Mouse (Mus musculus) left cerebral cortex, adult 18-20 months (tissue): Measurements from ENCODE around the gene Ccn1. TPM values are rescaled to one million over a fixed set of nuclear protein-coding genes. Genes with fewer than 3 reads are reported as not detected.

Source experiments
- DNase-seq, 2 experiments: peaks; one replicate each; pipeline ENCODE4 v3.0.0; 2021 to 2022; ENCODE audit warnings: low spot score in 2 of 2, mixed read lengths in 1 of 2
- total RNA-seq, 2 experiments: library from RNA; stranded (reverse); gene quantifications; 2 replicates each; pipeline ENCODE4 v1.2.3; 2021

Ccn1 gene
- total RNA-seq, 2 experiments from 2014 or later = 5.3 to 8.6 TPM

DNA sequence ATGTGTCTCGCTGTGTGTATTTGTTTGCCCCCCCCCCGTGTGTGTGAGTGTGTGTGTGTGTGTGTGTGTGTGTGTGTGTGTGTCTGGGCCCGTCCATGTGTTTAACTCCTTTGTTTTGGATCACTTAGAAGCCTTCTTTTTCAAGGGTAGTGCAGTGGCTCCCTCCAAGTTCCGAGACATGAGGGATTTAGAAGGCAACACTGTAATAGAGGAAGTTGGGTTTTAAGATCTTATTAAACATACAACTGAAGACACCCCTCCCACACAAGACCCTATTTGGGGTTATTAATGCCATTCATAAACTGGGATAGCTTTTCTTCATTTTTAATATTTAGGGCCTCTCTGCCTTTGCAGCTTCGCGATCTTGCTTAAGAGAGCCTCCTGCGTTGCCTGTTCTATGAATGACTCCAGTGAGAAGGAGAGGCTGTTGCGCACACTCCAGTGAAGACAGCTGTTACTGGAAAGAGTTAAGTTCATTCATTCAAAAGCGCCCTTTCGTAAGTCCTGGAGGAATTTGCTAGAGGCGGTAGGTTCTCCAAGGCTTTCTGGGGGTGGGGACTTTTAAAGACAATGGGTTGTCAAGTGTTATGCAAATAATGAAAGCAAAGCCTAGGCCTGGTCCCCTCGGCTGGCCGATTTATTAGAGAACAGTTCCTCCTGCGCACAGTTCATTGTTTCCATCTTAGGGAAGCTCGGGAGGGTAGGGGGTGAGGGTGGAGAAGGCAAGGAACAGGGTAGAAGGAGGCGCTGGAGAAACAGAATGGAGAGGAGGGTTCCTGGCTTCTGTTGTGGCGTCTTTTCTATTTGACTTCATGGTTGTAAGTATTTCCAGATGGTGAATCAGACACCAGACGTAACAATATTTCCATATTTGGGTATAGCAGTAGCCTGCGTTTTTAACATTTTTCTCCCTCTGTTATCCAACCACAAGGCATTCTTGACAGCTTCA lies 1.5 kb upstream of the Ccn1 start:
- no peak for DNase-seq

DNA sequence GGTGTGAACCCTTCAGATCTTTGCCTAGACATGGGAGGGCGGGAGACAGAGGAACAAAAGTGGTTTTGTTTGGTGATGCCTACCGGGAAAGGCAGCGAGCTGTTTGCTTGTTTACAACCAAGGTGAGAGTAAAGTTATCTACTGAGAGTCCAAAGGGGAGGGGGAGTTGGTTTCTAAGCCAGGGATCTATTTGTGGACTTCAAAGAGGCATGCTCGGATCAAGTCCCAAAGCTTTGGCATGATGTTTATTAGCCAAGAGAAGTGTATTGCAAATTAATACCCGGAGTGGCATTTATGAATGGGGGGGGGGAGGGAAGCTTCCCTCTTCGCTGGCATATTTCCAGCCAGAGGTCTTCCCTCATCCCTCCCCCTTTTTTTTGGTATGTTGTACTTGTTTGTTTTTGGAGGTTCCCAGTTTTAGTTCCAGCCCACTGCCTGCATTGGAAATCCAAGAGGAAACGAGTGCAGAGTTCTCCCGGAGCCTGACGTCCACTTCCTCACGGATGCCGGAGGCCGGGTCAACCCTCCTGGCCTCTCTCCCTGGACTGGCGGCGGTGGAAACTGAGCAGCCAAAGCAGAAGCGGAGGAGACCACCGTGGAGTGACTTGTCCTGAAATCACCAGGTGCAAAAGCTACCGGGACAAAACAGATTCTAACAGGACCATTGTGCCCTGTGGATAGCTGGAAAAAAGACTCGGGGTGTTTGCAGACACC lies 674 bp upstream of the Ccn1 start:
- DNase-seq = no peak

DNA sequence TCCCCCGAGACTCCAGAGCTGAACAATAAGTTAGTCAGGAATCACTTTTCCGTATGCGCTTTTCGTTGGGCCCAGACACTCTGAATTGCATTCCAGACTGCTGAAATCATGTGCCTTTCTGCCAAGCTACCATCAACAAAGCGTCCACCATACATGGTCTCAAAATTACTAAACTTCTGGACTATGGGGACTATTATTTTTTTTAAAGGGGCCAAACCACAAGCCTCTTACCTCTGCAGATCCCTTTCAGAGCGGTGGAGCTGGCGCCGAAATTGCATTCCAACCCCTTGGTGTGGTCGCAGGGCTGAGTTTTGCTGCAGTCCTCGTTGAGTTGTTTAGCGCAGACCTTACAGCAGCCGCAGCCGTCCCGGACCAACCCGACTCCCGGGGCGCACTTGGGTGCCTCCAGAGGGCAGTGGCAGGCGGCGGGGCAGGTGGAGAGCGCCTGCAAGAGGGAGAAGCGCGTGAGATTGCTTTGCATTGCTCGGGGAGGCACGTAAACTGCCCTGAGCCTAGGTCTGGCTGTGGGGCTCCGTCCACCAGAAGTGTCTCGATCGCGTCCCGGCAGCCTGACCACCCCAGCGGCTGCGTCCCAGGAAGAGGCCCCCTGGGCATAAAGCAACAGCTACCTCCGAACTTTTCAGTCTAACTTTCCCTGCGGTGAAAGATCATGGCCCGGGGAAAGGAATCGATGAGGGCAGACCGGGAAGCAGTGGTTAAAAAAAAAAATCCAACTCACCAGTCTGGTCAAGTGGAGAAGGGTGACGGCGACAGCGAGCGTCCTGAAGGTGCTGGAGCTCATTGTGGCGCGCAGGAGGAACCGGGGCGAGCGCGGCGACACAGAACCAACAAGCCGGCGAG lies 560 bp downstream of the Ccn1 start:
- DNase-seq = peak; percentile 21 to 31

GRCm38 (mm10) chr3:145648097-145648931 lies 1.5 kb downstream of the Ccn1 start:
- no peak for DNase-seq

DNA sequence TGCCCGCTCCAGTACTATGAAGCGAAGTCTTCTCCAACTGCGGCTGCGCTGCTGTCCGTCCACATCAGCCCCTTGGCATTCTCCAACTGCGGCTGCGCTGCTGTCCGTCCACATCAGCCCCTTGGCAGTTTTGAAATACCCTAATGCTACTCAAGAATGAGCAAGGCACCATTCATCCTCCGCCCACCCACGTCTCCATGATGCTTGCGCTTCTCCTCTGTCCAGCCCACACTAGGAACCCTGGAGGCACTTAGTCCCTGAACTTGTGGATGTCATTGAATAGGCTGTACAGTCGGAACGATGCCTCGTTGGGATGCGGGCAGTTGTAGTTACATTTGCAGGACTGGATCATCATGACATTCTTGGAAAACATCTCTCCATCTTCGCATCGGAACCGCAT lies 2.4 kb downstream of the Ccn1 start:
- no peak for DNase-seq

DNA sequence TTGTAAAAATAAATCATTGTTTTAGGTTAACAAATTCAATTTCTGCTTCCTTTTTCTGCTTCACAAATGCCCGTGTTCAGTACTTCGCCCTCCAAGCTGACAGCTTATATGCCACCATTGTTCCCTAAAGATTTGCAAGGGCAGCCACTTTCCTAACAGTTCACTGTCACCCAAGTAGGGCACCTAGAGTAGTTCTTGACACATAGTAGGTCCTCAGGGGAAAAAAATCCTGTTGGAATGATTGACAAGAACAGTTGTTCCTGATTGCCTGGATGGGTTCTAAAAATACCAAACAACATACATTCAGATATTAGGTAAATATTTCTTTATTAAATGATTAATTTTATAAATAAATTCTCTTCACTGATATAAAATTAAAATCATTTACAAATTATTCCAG lies 3.1 kb downstream of the Ccn1 start:
- no peak for DNase-seq

- no peak for DNase-seq
Observed at GRCm38 (mm10) chr3:145646009-145646408, 3.8 kb downstream of the Ccn1 start.

DNA sequence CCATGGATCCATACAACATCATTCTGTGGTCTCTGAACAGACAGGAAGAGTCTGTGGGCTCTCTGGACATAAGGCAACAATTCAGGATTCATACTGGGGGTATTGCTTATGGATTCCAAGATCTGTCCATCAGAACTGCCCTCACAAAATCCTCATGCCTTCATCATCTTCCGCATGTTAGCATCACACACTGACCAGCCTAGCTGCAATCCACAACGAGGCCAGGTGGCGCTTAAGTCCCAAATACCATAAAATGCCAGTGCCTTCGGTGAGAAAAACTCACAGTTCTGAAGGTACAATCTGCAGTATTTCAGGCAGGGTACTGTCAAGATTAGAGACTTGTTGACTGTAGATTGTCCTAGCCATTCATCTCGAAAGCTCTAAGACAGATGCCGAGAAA lies 4.3 kb downstream of the Ccn1 start:
- DNase-seq = no peak

DNA sequence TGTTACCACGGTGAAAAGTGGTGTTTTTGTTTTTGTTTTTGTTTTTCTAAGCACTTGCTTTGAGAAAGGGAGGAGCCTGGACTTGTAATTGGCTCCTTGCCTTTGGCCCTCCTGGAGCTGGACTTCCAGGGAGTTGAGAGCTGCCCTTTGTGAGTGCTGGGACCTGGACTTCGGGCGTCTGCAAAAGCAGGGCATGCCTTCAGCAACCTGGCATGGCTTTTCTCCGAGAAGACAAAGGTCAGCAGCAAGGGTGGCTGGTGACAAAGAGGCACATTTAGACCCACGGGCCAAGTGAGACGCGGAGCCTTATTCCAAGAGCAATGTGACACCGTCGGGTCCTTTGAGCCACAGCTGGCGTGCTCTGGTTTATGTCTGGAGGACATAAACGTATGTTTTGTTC lies 6.9 kb downstream of the Ccn1 start:
- DNase-seq = no peak

DNA sequence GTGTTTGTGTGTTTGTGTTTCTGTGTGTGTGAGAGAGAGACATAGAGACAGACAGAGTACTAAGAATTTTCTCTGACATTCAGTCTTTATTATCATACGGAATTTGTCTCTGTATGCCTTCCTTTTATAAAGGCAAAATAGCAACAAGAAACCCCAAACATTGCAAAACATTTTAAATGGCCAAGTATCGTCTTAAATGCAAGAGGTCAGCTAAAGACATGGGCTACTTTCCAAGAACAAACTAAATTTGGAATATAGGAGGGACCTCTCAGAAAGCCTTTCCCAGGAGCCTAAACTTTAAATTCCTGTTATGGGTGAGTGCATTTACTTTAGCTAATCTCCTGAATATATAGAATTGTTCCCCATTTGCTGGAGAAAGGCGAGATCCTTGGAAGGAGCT lies 7.9 kb downstream of the Ccn1 start:
- DNase-seq = no peak

DNA sequence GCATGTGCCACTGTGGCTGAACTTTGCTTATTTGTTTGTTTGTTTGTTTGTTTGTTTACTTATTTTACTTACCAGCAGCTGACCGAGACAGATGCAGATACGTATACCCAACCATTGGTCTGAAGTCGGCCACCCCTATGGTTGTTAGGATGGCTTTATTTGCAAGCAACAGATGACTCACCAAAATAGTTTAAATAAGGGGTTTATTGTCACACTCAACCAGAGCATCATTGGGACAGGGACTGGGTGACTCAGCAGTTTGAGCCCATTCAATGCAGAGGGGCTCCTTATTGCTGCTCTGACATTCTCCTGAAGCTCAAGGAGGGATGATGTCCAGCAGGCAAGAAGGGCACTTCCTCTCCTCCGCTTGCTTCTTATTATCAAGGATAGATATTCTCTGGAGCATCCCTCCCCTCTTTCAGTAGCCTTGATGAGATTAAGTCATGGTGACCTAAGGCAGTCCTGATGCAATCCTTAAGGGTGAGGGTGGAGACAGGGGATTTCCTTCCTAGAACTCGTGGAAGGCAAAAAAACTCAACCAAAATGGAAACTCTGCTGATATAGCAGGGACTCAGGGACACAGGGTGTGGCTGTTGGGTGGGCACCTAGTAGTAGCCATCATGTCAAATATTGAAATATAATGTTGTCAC lies 8.6 kb downstream of the Ccn1 start:
- no peak for DNase-seq

DNA sequence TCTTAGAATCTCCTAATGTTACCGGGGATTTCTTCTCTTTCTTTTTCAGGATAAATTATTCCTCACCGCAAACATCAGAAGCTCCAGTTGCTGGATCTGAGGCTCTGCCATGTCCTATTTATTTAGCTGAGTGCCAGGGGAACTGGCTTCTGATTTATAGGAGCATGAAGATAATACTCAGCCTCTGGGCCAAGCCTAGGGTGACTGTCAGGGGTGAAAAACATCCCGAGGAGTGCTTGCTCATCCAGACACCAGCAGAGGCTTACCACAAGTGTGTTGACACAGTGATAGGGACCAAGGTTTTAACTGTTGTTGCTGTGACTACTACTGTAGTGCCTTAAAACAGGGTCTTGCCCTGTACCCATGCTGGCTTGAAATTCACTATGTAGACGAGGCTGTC lies 9.2 kb downstream of the Ccn1 start:
- DNase-seq = no peak

GRCm38 (mm10) chr3:145640170-145640569 lies 9.6 kb downstream of the Ccn1 start:
- no peak for DNase-seq

GRCm38 (mm10) chr3:145634002-145634710 lies 15.6 kb downstream of the Ccn1 start:
- no peak for DNase-seq

DNA sequence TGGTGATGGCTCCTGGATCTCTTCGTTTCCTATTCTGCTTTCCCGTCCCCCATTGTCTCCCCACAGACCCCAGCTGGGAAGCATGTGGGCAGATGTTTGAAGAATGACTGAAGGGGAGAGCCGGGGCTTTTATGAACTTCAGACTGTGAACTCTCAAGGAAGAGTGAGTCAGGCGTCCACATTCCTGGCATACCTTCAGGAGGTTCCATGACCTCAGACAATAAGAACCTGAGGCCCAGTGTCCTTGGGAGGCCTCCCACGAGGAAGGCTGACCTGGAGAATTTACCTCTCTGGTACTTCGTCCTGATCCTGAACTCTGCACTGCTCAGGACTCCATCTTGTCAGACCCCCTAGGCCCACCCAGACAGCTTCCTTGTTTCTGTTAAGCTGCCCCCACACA lies 16.9 kb downstream of the Ccn1 start:
- no peak for DNase-seq

GRCm38 (mm10) chr3:145628643-145629042 lies 21.1 kb downstream of the Ccn1 start:
- DNase-seq = no peak

GRCm38 (mm10) chr3:145627830-145628229 lies 22.0 kb downstream of the Ccn1 start:
- DNase-seq = peak; percentile 15 to 20

GRCm38 (mm10) chr3:145626063-145626462 lies 23.7 kb downstream of the Ccn1 start:
- DNase-seq = no peak

GRCm38 (mm10) chr3:145625546-145625945 lies 24.2 kb downstream of the Ccn1 start:
- no peak for DNase-seq
